Mouse (Mus musculus): ENCODE results near the gene Olfm3. TPM values are rescaled to one million over a fixed set of nuclear protein-coding genes. Genes with fewer than 3 reads are reported as not detected.

Gene Olfm3
- polyA plus RNA-seq, 1 experiment from 2014 or later, result 0.04 TPM

DNA sequence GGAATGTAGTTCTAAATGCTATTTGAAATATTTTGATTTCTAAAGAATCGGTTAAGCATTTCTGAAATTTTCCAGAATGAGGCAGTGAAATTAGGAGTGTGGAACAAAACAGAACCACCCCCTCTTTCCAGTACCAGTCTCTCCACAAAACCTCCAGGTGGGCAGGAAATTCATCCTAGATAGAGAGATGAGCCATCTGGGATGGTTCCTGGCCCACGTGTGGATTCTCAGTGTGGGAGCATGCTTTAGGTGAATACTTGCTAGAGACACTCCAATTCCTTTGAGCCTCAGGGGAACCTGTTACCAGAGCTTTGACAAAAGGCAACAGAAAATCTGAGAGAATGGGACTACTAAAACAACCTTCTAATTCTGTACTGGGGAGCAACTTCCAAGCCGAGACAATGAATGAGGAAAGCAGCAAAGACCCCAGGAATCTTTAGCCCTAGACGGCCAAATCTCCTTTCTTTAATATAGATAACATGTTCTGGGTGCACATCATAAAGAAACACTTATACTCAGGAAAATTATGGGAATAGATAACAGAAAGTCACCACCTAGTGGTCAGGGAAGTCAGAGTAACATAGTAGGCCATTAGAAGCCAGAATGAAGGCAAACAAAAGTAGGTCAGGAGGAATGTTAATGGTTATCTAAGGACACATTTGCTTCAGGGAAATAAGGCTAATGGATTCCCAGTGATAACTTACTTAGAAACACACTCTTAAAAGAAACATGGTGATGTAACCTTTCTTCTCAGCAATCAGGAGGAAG, 58.6 kb downstream of the Olfm3 start:
- 71% methylated on average over 4 of the region's 4 CpGs for WGBS
- Histone ChIP-seq H3K4me1 (no peaks in the 10 kb centered on the region), H3K36me3 (no peaks in the 10 kb centered on the region), H3K9ac (no peak overlapping the region), H3K27ac (no peak overlapping the region), H3K27me3 (no peaks in the 10 kb centered on the region), H3K4me2 (no peak overlapping the region), H3K4me3 (no peak overlapping the region), H3K9me3 (no peaks in the 10 kb centered on the region)
- no peak for ATAC-seq (ENCODE audit: borderline replicate concordance, extremely low read depth, low FRiP score, low TSS enrichment)

DNA sequence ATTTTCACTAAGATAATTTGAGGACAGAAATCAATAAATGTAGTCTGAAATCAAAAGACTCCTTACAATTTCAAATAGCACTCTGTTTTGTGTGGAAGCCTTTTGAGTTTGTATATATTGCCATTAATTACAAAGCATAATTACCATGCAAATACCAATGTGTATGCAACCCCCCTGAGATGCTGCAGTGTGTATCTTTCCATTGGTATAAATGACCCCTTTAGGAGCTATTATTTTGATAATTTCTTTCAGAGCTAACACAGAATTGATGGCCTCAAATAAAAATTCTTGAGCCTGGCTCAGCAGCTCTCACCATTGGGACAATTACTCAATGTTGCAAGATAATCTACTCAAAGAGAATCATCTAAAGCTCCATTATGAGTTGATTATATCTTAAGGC, 67.3 kb downstream of the Olfm3 start:
- Histone ChIP-seq H3K4me3 (no peak overlapping the region), H3K4me1 (no peaks in the 10 kb centered on the region), H3K9me3 (no peaks in the 10 kb centered on the region), H3K27ac (no peak overlapping the region), H3K36me3 (no peaks in the 10 kb centered on the region), H3K4me2 (no peak overlapping the region), H3K27me3 (no peaks in the 10 kb centered on the region), H3K9ac (no peak overlapping the region)
- no peak for ATAC-seq (ENCODE audit: borderline replicate concordance, extremely low read depth, low FRiP score, low TSS enrichment)

DNA sequence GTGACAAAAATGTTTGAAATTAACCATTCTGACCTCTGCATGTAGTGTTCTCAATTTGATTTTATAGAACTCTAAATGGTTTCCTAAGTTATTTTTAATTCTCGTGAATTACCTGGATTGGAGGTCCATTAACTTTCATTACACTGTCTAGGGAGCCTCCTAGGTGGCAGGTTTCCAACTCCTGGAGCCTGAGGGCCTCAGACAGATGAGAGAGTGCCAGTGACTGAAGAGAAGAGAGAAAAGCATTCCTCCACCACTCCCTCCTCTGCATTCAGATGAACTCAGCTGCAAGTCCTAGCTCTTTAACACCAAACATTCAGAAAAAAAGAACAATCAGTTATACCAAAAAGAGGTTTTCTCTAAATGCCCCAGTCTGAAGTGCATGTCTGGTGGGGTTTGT, 68.6 kb downstream of the Olfm3 start:
- H3K27ac ChIP-seq, result no peak overlapping the region
- WGBS, result 55% methylated on average over 1 of the region's 1 CpGs
- no peak overlapping the region for H3K4me3 ChIP-seq
- H3K27me3 ChIP-seq, result no peaks in the 10 kb centered on the region
- no peak overlapping the region for H3K4me2 ChIP-seq
- no peaks in the 10 kb centered on the region for H3K36me3 ChIP-seq
- H3K9me3 ChIP-seq, result no peaks in the 10 kb centered on the region
- ATAC-seq (ENCODE audit: borderline replicate concordance, extremely low read depth, low FRiP score, low TSS enrichment), result no peak
- no peak overlapping the region for H3K9ac ChIP-seq
- H3K4me1 ChIP-seq, result no peaks in the 10 kb centered on the region

DNA sequence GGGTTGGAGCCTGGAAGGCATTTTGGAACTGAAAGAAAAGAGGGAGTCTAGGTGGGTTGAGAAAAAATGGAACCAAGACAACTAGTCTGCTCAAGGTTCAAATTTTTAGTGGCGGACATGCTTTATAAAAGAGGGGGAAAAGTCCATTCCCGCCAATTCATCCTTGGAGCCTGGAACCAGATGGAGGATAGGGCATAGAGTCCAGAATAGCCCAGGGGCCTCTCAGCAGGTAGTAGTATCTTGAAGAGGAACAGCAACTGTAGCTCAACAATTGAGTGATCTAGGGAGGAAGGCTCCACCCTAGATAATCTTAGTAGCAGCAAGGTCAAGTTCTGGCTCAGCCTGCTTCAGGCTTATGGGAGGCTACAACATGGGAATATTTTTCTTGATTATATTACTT, 87.0 kb downstream of the Olfm3 start:
- Histone ChIP-seq H3K9ac (no peak overlapping the region), H3K4me3 (no peak overlapping the region), H3K9me3 (no peaks in the 10 kb centered on the region), H3K36me3 (no peaks in the 10 kb centered on the region), H3K27me3 (no peaks in the 10 kb centered on the region), H3K27ac (no peak overlapping the region), H3K4me2 (no peak overlapping the region), H3K4me1 (no peaks in the 10 kb centered on the region)
- 89% methylated on average over 2 of the region's 2 CpGs for WGBS
- ATAC-seq (ENCODE audit: borderline replicate concordance, extremely low read depth, low FRiP score, low TSS enrichment), result no peak

DNA sequence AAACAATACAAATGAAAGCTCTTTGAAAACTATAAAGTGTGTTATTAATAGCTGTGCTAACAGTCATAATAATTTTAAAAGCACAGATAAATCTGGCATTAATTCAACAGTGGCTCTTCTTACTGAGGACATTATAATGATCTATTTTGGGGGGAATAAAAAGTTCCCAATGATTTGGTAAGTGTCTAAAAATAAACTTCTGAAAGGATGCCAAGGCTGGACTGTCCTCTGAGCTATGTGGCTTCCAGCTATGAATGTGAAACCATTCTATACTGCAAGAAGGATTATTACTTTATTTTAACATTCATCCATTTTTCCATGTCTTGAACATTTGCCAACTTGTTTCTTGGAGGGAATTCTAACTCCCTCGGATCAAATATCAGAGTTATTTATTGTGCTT, 92.1 kb downstream of the Olfm3 start:
- no peak for ATAC-seq (ENCODE audit: borderline replicate concordance, extremely low read depth, low FRiP score, low TSS enrichment)
- no peaks in the 10 kb centered on the region for H3K4me1 ChIP-seq
- no peaks in the 10 kb centered on the region for H3K27me3 ChIP-seq
- no peaks in the 10 kb centered on the region for H3K9me3 ChIP-seq
- WGBS, result 28% methylated on average over 1 of the region's 1 CpGs
- H3K4me3 ChIP-seq, result no peak overlapping the region
- no peak overlapping the region for H3K27ac ChIP-seq
- no peak overlapping the region for H3K4me2 ChIP-seq
- H3K36me3 ChIP-seq, result no peaks in the 10 kb centered on the region
- no peak overlapping the region for H3K9ac ChIP-seq

DNA sequence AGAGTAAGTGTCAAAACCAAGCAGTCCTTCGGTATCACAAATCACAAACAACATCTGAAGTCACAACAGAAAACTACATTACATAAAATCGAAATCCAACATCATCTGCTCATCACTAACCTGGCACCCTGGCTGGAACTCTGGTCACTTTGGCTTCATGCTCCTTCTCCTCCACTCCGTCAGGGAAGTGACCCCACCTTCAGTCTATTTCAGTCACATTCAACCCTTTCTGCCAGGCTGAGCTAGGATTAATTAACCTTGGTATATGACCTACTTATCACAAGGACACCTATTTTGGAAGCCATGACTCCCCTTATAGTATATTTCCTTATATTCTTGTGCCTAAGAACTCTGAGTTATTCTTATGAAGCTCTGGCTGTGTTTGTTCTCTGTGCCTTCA, 123.7 kb downstream of the Olfm3 start:
- Histone ChIP-seq H3K4me1 (no peaks in the 10 kb centered on the region), H3K27ac (no peak overlapping the region), H3K9ac (no peak overlapping the region), H3K27me3 (no peaks in the 10 kb centered on the region), H3K4me2 (no peak overlapping the region), H3K36me3 (no peaks in the 10 kb centered on the region), H3K4me3 (no peak overlapping the region), H3K9me3 (no peaks in the 10 kb centered on the region)
- ATAC-seq (ENCODE audit: borderline replicate concordance, extremely low read depth, low FRiP score, low TSS enrichment), result no peak
- 75% methylated on average over 3 of the region's 3 CpGs for WGBS

DNA sequence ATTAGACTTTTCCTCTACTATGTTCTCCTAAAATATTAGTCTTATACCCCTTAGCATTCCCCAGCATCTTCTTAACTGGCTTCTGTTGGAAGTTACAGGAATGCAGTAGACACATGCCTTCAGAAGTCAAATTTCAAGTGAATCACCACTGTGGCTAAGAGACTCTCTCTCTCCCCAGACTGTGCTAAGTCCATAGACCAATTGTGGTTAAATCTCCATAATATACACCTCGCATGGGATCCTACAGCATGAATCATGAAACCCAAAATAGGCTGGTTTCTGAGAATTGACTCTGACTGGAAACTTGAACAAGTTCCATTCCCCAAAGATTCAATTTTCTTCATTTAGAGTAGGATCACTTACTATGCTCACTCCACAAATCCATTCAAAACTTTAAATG, 124.2 kb downstream of the Olfm3 start:
- Histone ChIP-seq H3K27ac (no peak overlapping the region), H3K9ac (no peak overlapping the region), H3K9me3 (no peaks in the 10 kb centered on the region), H3K4me2 (no peak overlapping the region), H3K27me3 (no peaks in the 10 kb centered on the region), H3K4me3 (no peak overlapping the region), H3K36me3 (no peaks in the 10 kb centered on the region), H3K4me1 (no peaks in the 10 kb centered on the region)
- WGBS, result 75% methylated on average over 1 of the region's 1 CpGs
- no peak for ATAC-seq (ENCODE audit: borderline replicate concordance, extremely low read depth, low FRiP score, low TSS enrichment)

DNA sequence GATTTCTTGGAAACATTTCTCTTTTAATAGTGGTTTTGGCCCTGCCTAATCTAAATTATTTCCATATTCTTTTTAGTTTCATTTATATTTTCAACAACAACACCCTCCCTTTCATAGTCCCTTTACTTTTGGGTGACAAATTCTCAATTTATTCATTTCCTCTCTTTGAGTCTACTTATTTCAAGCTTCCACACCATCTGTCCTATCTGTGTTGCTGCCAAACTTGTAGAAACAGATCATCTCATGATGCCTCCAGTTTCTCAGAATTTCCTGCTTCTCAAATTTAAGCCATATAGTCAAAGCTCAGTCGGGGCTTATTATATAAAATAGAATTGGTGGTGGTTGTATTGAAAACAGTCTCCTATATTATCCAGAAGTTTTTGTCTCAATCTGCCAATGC, 124.7 kb downstream of the Olfm3 start:
- H3K4me3 ChIP-seq, result no peak overlapping the region
- H3K27me3 ChIP-seq, result no peaks in the 10 kb centered on the region
- H3K9me3 ChIP-seq, result no peaks in the 10 kb centered on the region
- no peaks in the 10 kb centered on the region for H3K36me3 ChIP-seq
- no peak overlapping the region for H3K27ac ChIP-seq
- H3K4me2 ChIP-seq, result no peak overlapping the region
- WGBS, result 84% methylated on average over 1 of the region's 1 CpGs
- ATAC-seq (ENCODE audit: borderline replicate concordance, extremely low read depth, low FRiP score, low TSS enrichment), result no peak
- no peak overlapping the region for H3K9ac ChIP-seq
- no peaks in the 10 kb centered on the region for H3K4me1 ChIP-seq

DNA sequence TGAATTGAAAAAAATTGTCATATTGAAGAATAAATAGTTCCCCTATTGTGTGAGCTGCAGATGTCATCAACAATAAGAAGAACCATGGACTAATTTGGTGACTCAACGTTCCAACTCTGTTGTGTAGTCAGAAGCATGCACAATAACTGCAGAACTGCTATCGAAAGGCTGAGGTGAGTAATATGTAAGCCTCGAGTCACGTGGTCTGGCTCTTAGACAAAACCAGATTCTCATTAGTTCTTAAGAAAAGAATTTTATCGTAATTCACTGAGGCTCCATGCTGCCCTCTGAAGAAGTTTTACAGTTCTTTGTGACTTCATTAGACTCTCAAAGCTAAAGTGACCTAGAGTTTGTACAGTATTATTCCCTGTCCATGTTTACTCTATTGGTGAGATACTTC, 145.2 kb downstream of the Olfm3 start:
- ATAC-seq (ENCODE audit: borderline replicate concordance, extremely low read depth, low FRiP score, low TSS enrichment), result no peak
- 84% methylated on average over 5 of the region's 5 CpGs for whole genome bisulfite sequencing
- H3K9ac ChIP-seq, result no peak overlapping the region

DNA sequence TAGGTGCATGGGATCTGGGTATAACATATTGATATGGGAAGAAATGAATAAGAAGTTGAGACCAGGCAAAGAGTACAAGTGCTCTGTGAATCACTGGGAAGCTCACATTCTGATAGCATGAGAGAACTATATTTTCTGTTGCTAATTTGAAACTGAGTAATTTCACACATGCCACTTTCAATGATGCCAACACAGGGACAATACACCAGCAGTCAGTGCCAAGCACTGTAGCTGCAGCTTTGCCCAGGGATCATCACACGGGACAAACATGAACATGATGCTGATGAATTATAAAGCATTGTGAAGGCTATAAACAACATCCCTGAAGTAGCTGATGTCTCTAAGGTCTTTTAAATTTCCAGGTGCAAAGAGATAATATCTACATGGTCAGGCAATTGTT, 161.0 kb downstream of the Olfm3 start:
- Histone ChIP-seq H3K4me3 (no peak overlapping the region), H3K4me1 (no peaks in the 10 kb centered on the region), H3K9me3 (no peaks in the 10 kb centered on the region), H3K36me3 (no peaks in the 10 kb centered on the region), H3K9ac (no peak overlapping the region), H3K27me3 (no peaks in the 10 kb centered on the region), H3K4me2 (no peak overlapping the region), H3K27ac (no peak overlapping the region)
- no peak for ATAC-seq (ENCODE audit: borderline replicate concordance, extremely low read depth, low FRiP score, low TSS enrichment)
- WGBS, result 58% methylated on average over 1 of the region's 1 CpGs

More for the DNA sequence above, 145.2 kb downstream of the Olfm3 start:
- Histone ChIP-seq H3K27ac (no peak overlapping the region), H3K36me3 (no peaks in the 10 kb centered on the region), H3K4me1 (no peaks in the 10 kb centered on the region), H3K4me2 (no peak overlapping the region), H3K9me3 (no peaks in the 10 kb centered on the region), H3K27me3 (no peaks in the 10 kb centered on the region), H3K4me3 (no peak overlapping the region)

DNA sequence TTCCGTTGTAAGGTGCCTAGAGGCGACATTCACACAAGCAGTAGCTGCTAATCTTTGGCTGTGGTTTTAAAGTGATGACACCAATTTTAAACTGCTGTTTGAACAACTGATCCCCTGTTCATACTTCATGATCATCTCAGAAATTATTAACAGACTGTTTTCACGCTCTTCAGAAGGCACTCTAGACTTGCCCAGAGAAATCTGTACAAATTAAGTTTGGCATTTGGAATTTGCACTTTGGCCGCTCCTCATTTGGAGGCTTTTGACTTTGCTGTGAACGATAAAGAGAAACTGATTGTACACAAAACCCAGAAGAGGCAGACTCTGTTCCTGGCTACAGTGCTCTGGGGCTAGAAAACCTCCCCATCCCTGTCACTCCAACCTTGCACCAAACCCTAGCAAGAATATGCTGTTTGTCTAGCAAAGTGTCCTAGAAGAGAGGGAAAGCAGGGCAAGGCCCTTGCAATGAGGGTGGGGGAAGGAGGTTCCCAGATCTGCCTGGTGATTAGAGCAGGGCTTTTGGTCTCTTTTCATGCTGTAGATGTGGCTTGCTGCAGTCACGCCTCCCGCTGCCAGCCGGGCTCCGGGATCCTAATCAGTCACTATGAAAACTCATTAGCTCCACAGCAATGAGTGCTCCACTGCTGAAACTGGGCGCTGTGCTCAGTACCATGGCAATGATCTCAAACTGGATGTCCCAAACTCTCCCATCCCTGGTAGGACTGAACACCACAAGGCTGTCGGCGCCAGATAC, 176.7 kb downstream of the Olfm3 start:
- no peak overlapping the region for H3K27ac ChIP-seq
- H3K9me3 ChIP-seq, result no peaks in the 10 kb centered on the region
- no peak for ATAC-seq (ENCODE audit: borderline replicate concordance, extremely low read depth, low FRiP score, low TSS enrichment)
- no peak overlapping the region for H3K9ac ChIP-seq
- no peaks in the 10 kb centered on the region for H3K36me3 ChIP-seq
- no peak overlapping the region for H3K4me2 ChIP-seq
- no peaks in the 10 kb centered on the region for H3K27me3 ChIP-seq
- H3K4me1 ChIP-seq, result no peaks in the 10 kb centered on the region
- 43% methylated on average over 12 of the region's 12 CpGs for WGBS
- H3K4me3 ChIP-seq, result no peak overlapping the region

DNA sequence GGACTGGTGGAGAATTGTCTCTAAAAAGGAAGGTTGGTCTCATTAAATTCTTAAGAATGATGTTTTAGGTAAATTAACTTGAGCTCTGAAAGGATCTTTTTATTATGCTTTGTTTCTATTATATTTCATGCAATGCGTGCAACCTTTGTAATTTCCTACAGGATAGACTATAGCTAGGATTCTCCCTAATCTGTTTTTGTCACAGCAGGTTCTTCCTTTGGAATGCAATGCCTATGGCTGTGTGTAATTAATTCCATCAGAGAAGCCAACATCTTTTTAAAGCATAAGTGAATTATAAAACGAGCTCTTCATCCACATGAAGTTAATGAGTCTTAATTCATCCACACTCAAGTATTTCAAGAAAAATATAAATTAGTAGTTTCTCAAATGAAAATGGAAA, 177.5 kb downstream of the Olfm3 start:
- no peak overlapping the region for H3K4me2 ChIP-seq
- no peaks in the 10 kb centered on the region for H3K4me1 ChIP-seq
- no peaks in the 10 kb centered on the region for H3K9me3 ChIP-seq
- no peak overlapping the region for H3K4me3 ChIP-seq
- no peaks in the 10 kb centered on the region for H3K27me3 ChIP-seq
- H3K36me3 ChIP-seq, result no peaks in the 10 kb centered on the region
- no peak for ATAC-seq (ENCODE audit: borderline replicate concordance, extremely low read depth, low FRiP score, low TSS enrichment)
- 61% methylated on average over 2 of the region's 2 CpGs for WGBS
- no peak overlapping the region for H3K27ac ChIP-seq
- H3K9ac ChIP-seq, result no peak overlapping the region

All from lung, embryonic 15.5 days (tissue).